Mouse (Mus musculus) hindbrain, postnatal 0 days (tissue): Measurements from ENCODE around the gene Bnip3. TPM values are rescaled to one million over a fixed set of nuclear protein-coding genes. Genes with fewer than 3 reads are reported as not detected.

ENCODE experiments used
- ATAC-seq: fragments of 200-750 bp; cut with Nextera tagmentation; 2 replicates; pipeline ENCODE4 v1.8.0; 2017; ENCODE audit warnings: mild to moderate bottlenecking, moderate TSS enrichment, moderate library complexity
- DNase-seq: peaks from one replicate; pipeline ENCODE4 v3.0.0-alpha.2; 2015; ENCODE audit warnings: low spot score
- H3K27ac ChIP-seq: fragments of 300-500 bp; sonication (generic); 2 replicates; pipeline ENCODE4 v1.5.1; 2014; ENCODE audit warnings: mild to moderate bottlenecking
- H3K27me3 ChIP-seq: fragments of 300-500 bp; sonication (generic); 2 replicates; pipeline ENCODE4 v1.6.1; 2014; ENCODE audit warnings: low read length, mixed read lengths; ENCODE audit not compliant: insufficient read depth
- H3K36me3 ChIP-seq: fragments of 300-500 bp; sonication (generic); 2 replicates; pipeline ENCODE4 v1.6.1; 2014; ENCODE audit warnings: low read length, mixed read lengths; ENCODE audit not compliant: insufficient read depth
- H3K4me1 ChIP-seq: fragments of 300-500 bp; sonication (generic); 2 replicates; pipeline ENCODE4 v1.6.1; 2014; ENCODE audit warnings: antibody characterized with exemption, low read length, mixed read lengths; ENCODE audit not compliant: insufficient read depth
- H3K4me2 ChIP-seq: fragments of 300-500 bp; sonication (generic); 2 replicates; pipeline ENCODE4 v1.6.1; 2014; ENCODE audit warnings: low read depth, mild to moderate bottlenecking, low read length, moderate library complexity, mixed read lengths
- H3K4me3 ChIP-seq: fragments of 300-500 bp; sonication (generic); 2 replicates; pipeline ENCODE4 v1.5.1; 2014; ENCODE audit warnings: low read length
- H3K9ac ChIP-seq: fragments of 300-500 bp; sonication (generic); replicated peaks from 2 replicates; pipeline ENCODE4 v1.6.1; 2014; ENCODE audit warnings: mild to moderate bottlenecking, low read length, moderate library complexity, mixed read lengths
- H3K9me3 ChIP-seq: fragments of 300-500 bp; sonication (generic); 2 replicates; pipeline ENCODE4 v1.6.1; 2016; ENCODE audit warnings: low read length, mixed read lengths
- CTCF ChIP-seq: IDR thresholded peaks from 2 replicates; pipeline ENCODE4 v1.5.1; 2016; ENCODE audit warnings: antibody characterized with exemption, control low read depth, low read depth
- WGBS: fragments of 180-500 bp; shearing (Covaris S2); extraction: QIAGEN DNeasy Blood & Tissue Kit; methylation state at CpG from one replicate; pipeline ENCODE4 v1.1.7; 2014; 5-methylcytosine and 5-hydroxymethylcytosine counted together
- polyA plus RNA-seq: library from polyadenylated mRNA; unstranded; fragments of >200 nt; fragmentation: Nextera tagmentation; extraction: Ambion mirVana; gene quantifications from 2 replicates; pipeline ENCODE4 v1.2.1, GENCODE M21; 2015
- total RNA-seq: library from RNA; depleted of rRNA; stranded (reverse); fragments of >200 nt; gene quantifications from 2 replicates; pipeline ENCODE4 v1.2.3, GENCODE M21; 2014

Gene Bnip3
- total and polyA plus RNA-seq, 2 experiments from 2014 or later, result 162 to 170 TPM

GRCm38 (mm10) chr7:138885365-138886289 lies 23.7 kb downstream of the Bnip3 start:
- Histone ChIP-seq H3K27ac (no peak overlapping the region), H3K36me3 (peaks cover 25% of the 10 kb centered on the region), H3K4me2 (no peak overlapping the region), H3K9ac (no peak overlapping the region), H3K4me3 (no peak overlapping the region), H3K27me3 (no peaks in the 10 kb centered on the region), H3K9me3 (no peaks in the 10 kb centered on the region), H3K4me1 (no peaks in the 10 kb centered on the region)
- 86% methylated on average over 13 of the region's 13 CpGs for WGBS
- TF ChIP-seq CTCF, result no peak
- ATAC-seq (no peak), DNase-seq (no peak)

DNA sequence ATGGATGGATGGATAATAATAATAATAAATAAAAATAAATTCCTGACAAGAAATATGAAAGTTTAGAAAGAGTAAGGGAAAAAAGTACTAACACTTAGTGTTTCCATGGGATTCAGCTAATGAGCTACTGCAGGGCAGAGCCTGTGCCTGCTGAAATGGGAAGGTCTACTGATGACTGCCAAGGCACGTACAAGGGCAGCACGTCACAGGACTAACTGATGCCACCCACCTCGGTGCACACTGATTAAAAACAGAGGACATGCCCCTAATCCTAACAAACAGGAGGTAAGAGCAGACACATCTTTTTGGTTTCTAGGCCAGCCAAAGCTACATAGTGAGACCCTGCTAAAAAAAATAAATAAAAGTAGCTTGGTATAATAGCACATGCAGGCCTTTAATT lies 25.6 kb downstream of the Bnip3 start:
- Histone ChIP-seq H3K36me3 (peaks cover 41% of the 10 kb centered on the region), H3K27ac (no peak overlapping the region), H3K9me3 (no peaks in the 10 kb centered on the region), H3K27me3 (no peaks in the 10 kb centered on the region), H3K4me3 (no peak overlapping the region), H3K9ac (no peak overlapping the region), H3K4me2 (no peak overlapping the region), H3K4me1 (no peaks in the 10 kb centered on the region)
- WGBS, result 94% methylated on average over 3 of the region's 3 CpGs
- no peak for TF ChIP-seq CTCF
- DNase-seq (no peak), ATAC-seq (no peak)

GRCm38 (mm10) chr7:138875031-138875430 lies 34.3 kb downstream of the Bnip3 start:
- no peaks in the 10 kb centered on the region for H3K4me1 ChIP-seq
- WGBS, result 61% methylated on average over 3 of the region's 3 CpGs
- no peak overlapping the region for H3K9ac ChIP-seq
- no peak overlapping the region for H3K27ac ChIP-seq
- ATAC-seq, result no peak
- H3K4me2 ChIP-seq, result no peak overlapping the region
- peaks cover 67% of the 10 kb centered on the region for H3K36me3 ChIP-seq
- H3K4me3 ChIP-seq, result no peak overlapping the region
- no peaks in the 10 kb centered on the region for H3K27me3 ChIP-seq
- TF ChIP-seq CTCF, result no peak
- H3K9me3 ChIP-seq, result no peaks in the 10 kb centered on the region
- no peak for DNase-seq

GRCm38 (mm10) chr7:138872956-138873355 lies 36.4 kb downstream of the Bnip3 start:
- ATAC-seq (no peak), DNase-seq (no peak)
- Histone ChIP-seq H3K9ac (no peak overlapping the region), H3K4me2 (no peak overlapping the region), H3K27me3 (no peaks in the 10 kb centered on the region), H3K36me3 (peaks cover 63% of the 10 kb centered on the region), H3K4me3 (no peak overlapping the region), H3K27ac (no peak overlapping the region), H3K9me3 (no peaks in the 10 kb centered on the region), H3K4me1 (no peaks in the 10 kb centered on the region)
- WGBS, result 88% methylated on average over 3 of the region's 3 CpGs
- TF ChIP-seq CTCF, result no peak

DNA sequence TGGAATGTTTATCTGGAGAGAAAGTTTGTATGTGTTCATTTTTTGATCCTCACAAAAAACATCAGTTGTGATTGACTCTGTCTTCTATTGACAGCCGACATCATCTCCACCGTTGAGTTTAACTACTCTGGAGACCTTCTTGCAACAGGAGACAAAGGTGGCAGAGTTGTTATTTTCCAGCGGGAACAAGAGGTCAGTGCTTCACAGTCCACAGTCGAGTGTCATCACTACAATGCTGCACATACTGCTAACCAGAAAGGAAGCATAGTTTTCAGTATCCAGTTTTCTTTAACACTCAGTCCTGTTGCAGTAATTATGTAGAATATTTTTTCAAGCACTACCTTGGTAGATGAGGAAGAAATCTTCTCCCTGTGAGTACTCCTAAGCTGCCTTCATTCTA lies 41.0 kb downstream of the Bnip3 start:
- no peak for DNase-seq
- TF ChIP-seq CTCF, result no peak
- Histone ChIP-seq H3K36me3 (peaks cover 31% of the 10 kb centered on the region), H3K27me3 (no peaks in the 10 kb centered on the region), H3K9me3 (no peaks in the 10 kb centered on the region), H3K4me2 (no peak overlapping the region), H3K9ac (no peak overlapping the region), H3K27ac (no peak overlapping the region), H3K4me1 (no peaks in the 10 kb centered on the region), H3K4me3 (no peak overlapping the region)
- 86% methylated on average over 4 of the region's 4 CpGs for WGBS
- no peak for ATAC-seq

- no peak overlapping the region for H3K9ac ChIP-seq
- peaks cover 25% of the 10 kb centered on the region for H3K36me3 ChIP-seq
- H3K4me3 ChIP-seq, result no peak overlapping the region
- 80% methylated on average over 6 of the region's 6 CpGs for WGBS
- ATAC-seq (no peak), DNase-seq (no peak)
- no peaks in the 10 kb centered on the region for H3K9me3 ChIP-seq
- no peak overlapping the region for H3K4me2 ChIP-seq
- no peaks in the 10 kb centered on the region for H3K4me1 ChIP-seq
- TF ChIP-seq CTCF, result no peak
- H3K27me3 ChIP-seq, result no peaks in the 10 kb centered on the region
- H3K27ac ChIP-seq, result no peak overlapping the region
Observed at GRCm38 (mm10) chr7:138867286-138867685, 42.0 kb downstream of the Bnip3 start.

DNA sequence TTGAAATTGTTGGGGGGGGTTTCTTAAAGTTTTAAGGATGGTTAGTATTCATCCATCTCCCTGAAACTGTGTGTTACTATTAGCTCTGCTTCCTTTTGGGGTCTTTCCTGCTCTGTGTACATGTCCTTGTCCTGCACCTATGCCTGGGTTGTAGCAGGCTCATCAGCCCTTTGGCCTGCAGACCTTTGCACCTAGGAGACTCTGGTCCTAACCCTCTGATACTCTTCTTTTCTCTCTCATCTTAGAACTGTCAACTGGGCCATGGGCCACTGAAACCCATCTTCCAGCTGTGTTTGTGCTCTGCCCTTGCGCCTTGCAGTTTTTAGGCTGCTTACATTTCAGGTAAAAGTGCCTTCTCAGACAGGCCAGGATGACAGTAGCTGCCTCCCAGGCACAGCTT lies 44.5 kb downstream of the Bnip3 start:
- H3K4me3 ChIP-seq, result no peak overlapping the region
- no peak overlapping the region for H3K9ac ChIP-seq
- H3K27ac ChIP-seq, result no peak overlapping the region
- 97% methylated on average over 1 of the region's 1 CpGs for WGBS
- DNase-seq (no peak), ATAC-seq (no peak)
- TF ChIP-seq CTCF, result no peak
- no peaks in the 10 kb centered on the region for H3K27me3 ChIP-seq
- peaks cover 15% of the 10 kb centered on the region for H3K36me3 ChIP-seq
- no peak overlapping the region for H3K4me2 ChIP-seq
- H3K4me1 ChIP-seq, result no peaks in the 10 kb centered on the region
- no peaks in the 10 kb centered on the region for H3K9me3 ChIP-seq
